27 mouse cellular contexts compared by ENCODE assay signal in the genomic region with DNA sequence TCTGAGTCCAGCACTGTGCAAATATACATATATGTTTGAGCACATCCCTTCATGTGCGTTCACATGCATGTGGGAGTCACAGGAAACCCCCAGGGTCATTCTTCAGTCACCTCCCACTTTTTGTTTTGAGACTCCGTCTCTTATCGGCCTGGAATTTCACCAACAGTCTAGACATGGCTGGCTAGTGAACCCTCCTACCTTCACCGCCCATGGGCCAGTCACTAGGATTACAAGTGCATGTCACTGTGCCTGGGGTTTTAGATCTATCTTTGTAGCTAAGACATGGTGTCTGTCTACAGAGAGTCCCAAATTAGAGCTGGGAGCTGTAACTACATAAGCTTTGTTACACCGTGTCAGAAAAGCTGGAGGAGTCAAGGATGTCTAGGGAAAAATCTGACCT.
"Had no signal": no experiment of that assay in that cellular context is flagged by ENCODE, and none has a peak within 500 bp of the region (broad histone marks: within the 10 kb centered on the region; RNA-seq: fewer than 3 reads in every experiment).

No protein-coding gene starts in this region.

- H3K9ac ChIP-seq: heart, embryonic 12.5 days; hindbrain, embryonic 12.5 days; intestine, embryonic 15.5 days; limb, embryonic 12.5 days; liver, embryonic 13.5 days; liver, embryonic 15.5 days had no signal

- H3K4me2 ChIP-seq: heart, embryonic 12.5 days; hindbrain, embryonic 12.5 days; intestine, embryonic 15.5 days; limb, embryonic 12.5 days; liver, embryonic 11.5 days; liver, embryonic 13.5 days; liver, embryonic 15.5 days had no signal

- H3K9me3 ChIP-seq: heart, embryonic 12.5 days; hindbrain, embryonic 10.5 days; hindbrain, embryonic 12.5 days; intestine, embryonic 15.5 days; limb, embryonic 10.5 days; limb, embryonic 12.5 days; liver, embryonic 13.5 days; liver, embryonic 15.5 days had no signal

- DNase-seq: gastrocnemius, adult 2 months; gastrocnemius, postnatal 10 days; gastrocnemius, postnatal 25 days; heart, adult 2 months; heart, postnatal 10 days; heart, postnatal 4 days; kidney, adult 18-20 months; kidney, adult 8-10 months; kidney, postnatal 14 days; kidney, postnatal 36 days; liver; liver, embryonic 13.5 days had no signal

- H3K4me3 ChIP-seq: gastrocnemius, adult 2 months; heart, adult 2 months; heart, embryonic 12.5 days; hindbrain, embryonic 10.5 days; hindbrain, embryonic 12.5 days; intestine, embryonic 15.5 days; layer of hippocampus, adult 2 months; left cerebral cortex, adult 2 months; limb, embryonic 10.5 days; limb, embryonic 12.5 days; liver, embryonic 13.5 days; liver, embryonic 15.5 days had no signal

- ATAC-seq: forebrain, embryonic 16.5 days; hindbrain, embryonic 16.5 days; inflammation-experienced regulatory T-cells, adult 6 months; intestine, embryonic 15.5 days; intestine, postnatal 0 days had no signal

- H3K36me3 ChIP-seq: heart, embryonic 12.5 days; hindbrain, embryonic 12.5 days; intestine, embryonic 15.5 days; limb, embryonic 10.5 days; limb, embryonic 12.5 days; liver, embryonic 13.5 days; liver, embryonic 15.5 days had no signal

- H3K27me3 ChIP-seq: heart, embryonic 12.5 days; hindbrain, embryonic 12.5 days; intestine, embryonic 15.5 days; limb, embryonic 12.5 days; liver, embryonic 13.5 days; liver, embryonic 15.5 days had no signal

- H3K4me1 ChIP-seq: heart, embryonic 12.5 days; hindbrain, embryonic 10.5 days; hindbrain, embryonic 12.5 days; intestine, embryonic 15.5 days; limb, embryonic 10.5 days; limb, embryonic 12.5 days; liver, embryonic 13.5 days; liver, embryonic 15.5 days had no signal

- H3K27ac ChIP-seq: gastrocnemius, adult 2 months; heart, adult 2 months; hindbrain, embryonic 10.5 days; hindbrain, embryonic 12.5 days; intestine, embryonic 15.5 days; kidney, postnatal 0 days; layer of hippocampus, adult 2 months; left cerebral cortex, adult 2 months; limb, embryonic 10.5 days; limb, embryonic 12.5 days; liver, embryonic 13.5 days; liver, embryonic 15.5 days had no signal
